Mouse (Mus musculus): ENCODE data around the gene Cln5. TPM values are rescaled to one million over a fixed set of nuclear protein-coding genes. Genes with fewer than 3 reads are reported as not detected.

The Cln5 gene
- polyA plus RNA-seq, 1 experiment from 2014 or later = 32.7 TPM

DNA sequence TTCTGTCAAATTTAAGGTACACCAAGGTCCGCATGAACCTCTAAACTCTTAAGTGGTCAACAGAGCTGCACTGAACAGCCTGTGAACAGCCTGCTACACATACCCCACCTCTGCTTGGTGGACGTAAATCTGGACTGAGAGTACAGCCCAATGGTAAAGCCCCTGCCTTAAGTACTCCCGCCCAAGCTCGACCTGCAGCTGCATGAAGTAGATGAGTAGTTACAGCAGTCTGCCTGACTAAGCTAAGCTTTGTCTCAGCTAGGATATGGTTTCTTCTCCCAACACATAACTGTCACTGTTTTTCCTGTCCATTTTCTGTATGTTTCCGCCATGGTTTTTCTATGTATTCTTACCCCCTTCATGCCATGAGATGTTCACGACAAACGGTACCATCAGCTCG, 25.8 kb downstream of the Cln5 start:
- no peak overlapping the region for H3K4me3 ChIP-seq (replicated peaks; ENCODE audit: low read depth, low read length)
- no peak overlapping the region for H3K9ac ChIP-seq (ENCODE audit: low read depth, low read length)
- no peaks in the 10 kb centered on the region for H3K9me3 ChIP-seq (replicated peaks; ENCODE audit: low read length)
- H3K36me3 ChIP-seq (ENCODE audit: insufficient read depth, low read length) = peaks cover 11% of the 10 kb centered on the region
- no peak overlapping the region for H3K4me2 ChIP-seq (ENCODE audit: low read length)
- no peaks in the 10 kb centered on the region for H3K27me3 ChIP-seq (ENCODE audit: insufficient read depth, low read length)
- TF ChIP-seq CTCF (IDR thresholded peaks at IDR 0.05; ENCODE audit: low read depth) = no peak
- H3K4me1 ChIP-seq (replicated peaks; ENCODE audit: insufficient read depth, low read length) = peaks cover 3% of the 10 kb centered on the region; the same call in 1 of the 2 replicates
- ATAC-seq (replicated peaks; ENCODE audit: low FRiP score, low read depth) = no peak
- no peak for DNase-seq (ENCODE audit: low spot score)
- WGBS = 88% methylated on average over 8 of the region's 8 CpGs
- H3K27ac ChIP-seq = no peak overlapping the region

DNA sequence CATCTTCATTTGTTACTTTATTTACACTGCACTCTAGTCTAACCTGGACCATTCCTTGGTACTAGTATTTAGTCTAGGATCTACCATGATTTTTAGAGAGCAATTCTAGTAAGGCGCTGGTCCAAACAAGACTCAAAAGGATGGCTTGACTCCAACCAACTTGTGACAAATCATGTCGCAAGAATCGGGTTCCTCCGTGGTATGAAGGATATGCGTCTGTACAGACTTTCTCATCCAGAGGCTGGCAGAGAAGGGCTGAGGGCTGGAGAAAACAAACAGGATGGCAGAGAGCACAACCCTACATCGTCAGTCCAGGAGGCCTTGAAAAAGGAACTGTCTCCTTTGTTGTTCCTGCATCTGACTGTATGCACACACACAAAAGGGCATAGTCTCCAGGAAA, 26.6 kb downstream of the Cln5 start:
- H3K27me3 ChIP-seq (ENCODE audit: insufficient read depth, low read length) = no peaks in the 10 kb centered on the region
- no peak overlapping the region for H3K4me3 ChIP-seq (replicated peaks; ENCODE audit: low read depth, low read length)
- TF ChIP-seq CTCF (IDR thresholded peaks at IDR 0.05; ENCODE audit: low read depth) = no peak
- H3K4me2 ChIP-seq (ENCODE audit: low read length) = no peak overlapping the region
- no peaks in the 10 kb centered on the region for H3K9me3 ChIP-seq (replicated peaks; ENCODE audit: low read length)
- 76% methylated on average over 6 of the region's 6 CpGs for WGBS
- ATAC-seq (replicated peaks; ENCODE audit: low FRiP score, low read depth) (no peak), DNase-seq (ENCODE audit: low spot score) (no peak)
- peaks cover 3% of the 10 kb centered on the region; the same call in 1 of the 2 replicates for H3K4me1 ChIP-seq (replicated peaks; ENCODE audit: insufficient read depth, low read length)
- H3K36me3 ChIP-seq (ENCODE audit: insufficient read depth, low read length) = peaks cover 8% of the 10 kb centered on the region
- no peak overlapping the region for H3K9ac ChIP-seq (ENCODE audit: low read depth, low read length)
- no peak overlapping the region for H3K27ac ChIP-seq

DNA sequence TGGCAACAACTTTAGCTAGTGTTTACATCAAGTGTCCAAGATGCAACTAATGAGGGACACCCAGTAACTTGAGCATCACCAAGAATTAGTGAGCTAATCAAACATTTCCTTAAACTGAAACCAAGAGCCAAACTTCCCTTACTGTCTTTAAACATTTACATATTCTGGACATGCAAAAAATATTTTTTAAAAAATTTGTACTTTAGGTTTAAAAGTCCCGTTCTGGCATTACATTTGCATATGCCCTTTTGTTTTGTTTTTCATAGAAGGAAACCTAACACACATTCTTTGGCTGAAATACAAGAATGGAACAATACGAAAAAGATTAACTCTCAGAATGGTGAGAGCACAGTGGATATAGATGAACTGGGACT, 28.2 kb downstream of the Cln5 start:
- peak overlapping the region; percentile 100 for H3K9ac ChIP-seq (ENCODE audit: low read depth, low read length)
- H3K27ac ChIP-seq = peak overlapping the region; percentile 100
- under 1% methylated on average over 2 of the region's 2 CpGs for WGBS

DNA sequence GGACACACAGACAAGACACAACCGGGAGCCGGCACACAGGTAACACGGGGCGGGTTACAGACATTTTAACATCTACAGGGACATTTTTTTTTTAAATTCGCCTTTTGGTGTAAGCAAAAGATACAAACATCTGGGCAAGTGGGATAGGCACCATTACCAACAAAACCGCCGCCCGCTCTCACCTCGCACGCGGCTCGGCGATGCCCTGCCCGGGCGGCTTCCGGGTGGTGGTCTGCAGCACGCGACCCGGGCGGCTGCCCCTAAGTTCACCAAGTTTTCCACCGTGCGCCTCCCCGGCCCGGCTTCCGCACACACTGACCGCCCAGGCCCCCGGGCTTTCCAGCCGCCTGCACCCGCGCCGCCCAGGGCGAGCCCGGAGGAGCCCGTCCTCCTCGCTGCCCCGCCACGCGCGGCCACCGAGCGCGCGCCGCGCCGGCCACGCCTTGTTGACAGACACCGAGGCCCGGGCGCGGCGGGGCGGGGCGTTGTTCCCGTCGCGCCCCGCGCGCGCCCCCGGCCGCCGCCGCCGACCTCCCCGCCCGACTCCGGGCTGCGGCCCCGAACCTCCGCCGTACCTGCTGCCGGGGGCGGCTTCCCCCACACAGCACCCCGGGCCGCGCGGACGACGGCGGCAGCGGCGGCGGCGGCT, 28.7 kb downstream of the Cln5 start:
- peaks cover 5% of the 10 kb centered on the region for H3K36me3 ChIP-seq (ENCODE audit: insufficient read depth, low read length)
- peak overlapping the region; percentile 71 for H3K4me2 ChIP-seq (ENCODE audit: low read length)
- DNase-seq (ENCODE audit: low spot score) = peak; percentile 82
- peak overlapping the region; percentile 96 for H3K4me3 ChIP-seq (replicated peaks; ENCODE audit: low read depth, low read length)
- peak overlapping the region; percentile 100 for H3K9ac ChIP-seq (ENCODE audit: low read depth, low read length)
- no peaks in the 10 kb centered on the region for H3K9me3 ChIP-seq (replicated peaks; ENCODE audit: low read length)
- peak overlapping the region; percentile 100 for H3K27ac ChIP-seq
- no peak for TF ChIP-seq CTCF (IDR thresholded peaks at IDR 0.05; ENCODE audit: low read depth)
- H3K27me3 ChIP-seq (ENCODE audit: insufficient read depth, low read length) = no peaks in the 10 kb centered on the region
- WGBS = under 1% methylated on average over 75 of the region's 86 CpGs
- ATAC-seq (replicated peaks; ENCODE audit: low FRiP score, low read depth) = peak; percentile 64
- H3K4me1 ChIP-seq (replicated peaks; ENCODE audit: insufficient read depth, low read length) = 0 out of 2 replicates have a peak, but pooled peaks cover 3% of the 10 kb centered on the region

More for the DNA sequence above, 28.2 kb downstream of the Cln5 start:
- Histone ChIP-seq H3K4me1 (replicated peaks; ENCODE audit: insufficient read depth, low read length) (peaks cover 3% of the 10 kb centered on the region; the same call in 1 of the 2 replicates), H3K9me3 (replicated peaks; ENCODE audit: low read length) (no peaks in the 10 kb centered on the region), H3K4me3 (replicated peaks; ENCODE audit: low read depth, low read length) (peak overlapping the region; percentile 96), H3K36me3 (ENCODE audit: insufficient read depth, low read length) (peaks cover 5% of the 10 kb centered on the region), H3K27me3 (ENCODE audit: insufficient read depth, low read length) (no peaks in the 10 kb centered on the region), H3K4me2 (ENCODE audit: low read length) (peak overlapping the region; percentile 71)
- DNase-seq (ENCODE audit: low spot score) (no peak), ATAC-seq (replicated peaks; ENCODE audit: low FRiP score, low read depth) (no peak)
- no peak for TF ChIP-seq CTCF (IDR thresholded peaks at IDR 0.05; ENCODE audit: low read depth)

DNA sequence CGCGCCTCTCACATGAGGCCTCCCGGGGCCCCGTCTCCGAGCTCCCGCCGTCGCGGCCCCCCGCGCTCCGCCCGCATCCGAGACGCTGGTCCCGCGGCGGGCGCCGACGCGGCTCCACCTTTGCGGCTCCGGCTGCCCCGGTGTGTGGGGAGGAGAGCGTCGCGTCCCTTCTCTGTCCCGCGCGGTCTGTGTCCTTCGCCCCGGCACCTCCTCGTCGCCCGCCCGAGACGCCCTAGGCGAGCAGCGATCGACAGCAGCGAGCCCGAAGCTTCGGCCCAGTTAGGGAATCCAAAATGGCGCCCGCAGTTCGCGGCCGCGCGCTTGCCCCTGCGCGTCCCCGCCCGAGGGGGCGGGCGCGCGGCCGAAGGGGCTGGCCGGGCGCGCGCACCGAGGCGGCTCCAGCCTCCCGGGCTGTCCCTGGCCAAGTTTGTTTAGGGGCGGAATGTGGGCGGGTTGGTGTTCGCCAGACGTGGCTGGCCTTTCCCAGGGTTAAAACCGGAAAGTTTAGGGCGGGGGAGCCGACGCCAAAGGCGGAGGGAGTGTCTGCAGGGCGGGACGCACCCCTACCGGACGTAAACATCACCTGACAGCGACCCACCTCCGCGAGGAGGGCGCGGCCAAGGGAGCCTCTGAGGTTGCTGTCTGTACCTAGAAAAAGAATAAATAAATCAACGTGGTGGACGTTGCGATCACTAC, 29.4 kb downstream of the Cln5 start, which contains the start of gene Fbxl3:
Gene Fbxl3, minus strand, starts transcription at position 329 of the 696 bp plus-strand sequence.
- DNase-seq (ENCODE audit: low spot score) = peak; percentile 96
- Histone ChIP-seq H3K4me2 (ENCODE audit: low read length) (peak within 1 kb of the TSS; percentile 71), H3K4me1 (replicated peaks; ENCODE audit: insufficient read depth, low read length) (0 out of 2 replicates have a peak, but pooled peaks cover 3% of the 10 kb centered on the region), H3K27ac (peak within 1 kb of the TSS; percentile 100), H3K4me3 (replicated peaks; ENCODE audit: low read depth, low read length) (peak within 1 kb of the TSS; percentile 96), H3K9ac (ENCODE audit: low read depth, low read length) (peak within 1 kb of the TSS; percentile 100), H3K9me3 (replicated peaks; ENCODE audit: low read length) (no peaks in the 10 kb centered on the region), H3K36me3 (ENCODE audit: insufficient read depth, low read length) (peaks cover 5% of the 10 kb centered on the region), H3K27me3 (ENCODE audit: insufficient read depth, low read length) (no peaks in the 10 kb centered on the region)
- WGBS = under 1% methylated on average over 70 of the region's 88 CpGs
- TF ChIP-seq CTCF (IDR thresholded peaks at IDR 0.05; ENCODE audit: low read depth) = no peak
- peak; percentile 93 for ATAC-seq (replicated peaks; ENCODE audit: low FRiP score, low read depth)

DNA sequence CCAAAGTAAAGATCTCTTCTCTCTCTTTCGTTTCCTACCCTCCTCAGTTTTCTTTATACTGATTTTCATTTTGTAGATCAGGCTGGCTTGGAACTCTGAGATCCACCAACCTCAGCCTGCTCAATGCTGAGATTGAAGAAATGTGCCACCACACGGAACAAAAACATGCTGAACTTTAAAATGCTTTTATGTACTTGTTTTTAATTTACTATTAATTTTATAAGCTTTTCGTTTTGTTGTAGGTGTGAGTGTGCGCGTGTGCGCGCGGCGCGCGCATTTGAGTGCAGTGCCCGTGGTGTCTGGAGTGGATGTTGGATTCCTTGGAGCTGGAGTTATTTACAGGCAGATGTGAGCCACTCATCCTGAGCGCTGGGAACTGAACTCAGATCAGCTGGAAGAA, 30.3 kb downstream of the Cln5 start:
- TF ChIP-seq CTCF (IDR thresholded peaks at IDR 0.05; ENCODE audit: low read depth) = no peak

More for the DNA sequence above, 30.3 kb downstream of the Cln5 start:
- H3K4me3 ChIP-seq (replicated peaks; ENCODE audit: low read depth, low read length) = peak overlapping the region; percentile 96; the same call in 1 of the 2 replicates
- WGBS = 77% methylated on average over 13 of the region's 13 CpGs
- DNase-seq (ENCODE audit: low spot score) (no peak), ATAC-seq (replicated peaks; ENCODE audit: low FRiP score, low read depth) (no peak)
- H3K4me1 ChIP-seq (replicated peaks; ENCODE audit: insufficient read depth, low read length) = 0 out of 2 replicates have a peak, but pooled peaks cover 3% of the 10 kb centered on the region
- H3K27ac ChIP-seq = no peak overlapping the region
- H3K4me2 ChIP-seq (ENCODE audit: low read length) = peak overlapping the region; percentile 71
- peaks cover 5% of the 10 kb centered on the region for H3K36me3 ChIP-seq (ENCODE audit: insufficient read depth, low read length)
- H3K27me3 ChIP-seq (ENCODE audit: insufficient read depth, low read length) = no peaks in the 10 kb centered on the region
- no peaks in the 10 kb centered on the region for H3K9me3 ChIP-seq (replicated peaks; ENCODE audit: low read length)
- no peak overlapping the region for H3K9ac ChIP-seq (ENCODE audit: low read depth, low read length)

All from kidney, postnatal 0 days (tissue).